Mouse (Mus musculus) T-helper 17 cell (primary cell): ENCODE data around the gene Fndc3a.

ENCODE experiments used
- in situ Hi-C, 2 experiments: fragments of 300-600 bp; cut with MboI, MseI; formaldehyde crosslinking; loops; 1 replicate in 1 of 2; 2 replicates in 1 of 2; pipeline ENCODE4 v1.15.1; 2025; ENCODE audit warnings: high pct_unique_total_duplicates in 2 of 2

Fndc3a gene

DNA sequence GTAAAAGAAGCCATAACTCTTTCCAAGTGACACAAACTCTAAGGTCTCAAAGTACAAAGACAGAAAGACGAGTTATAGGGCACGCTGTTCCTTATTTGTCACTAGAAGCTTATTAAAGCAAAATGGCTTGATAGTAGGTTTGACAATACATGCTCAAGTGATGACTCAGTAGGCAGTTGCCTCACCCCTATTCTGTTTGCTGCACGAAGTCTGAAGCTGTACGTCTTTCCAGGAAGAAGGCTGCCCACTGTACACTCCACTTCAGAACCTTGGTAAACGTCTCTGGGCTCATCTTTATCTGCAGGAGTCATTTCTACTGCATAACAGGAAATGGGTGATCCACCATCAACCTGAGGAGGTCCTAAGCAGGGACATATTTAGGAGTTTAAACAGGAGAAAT is 151.0 kb downstream of the Fndc3a start:
- in situ Hi-C loops, result no loop called here

DNA sequence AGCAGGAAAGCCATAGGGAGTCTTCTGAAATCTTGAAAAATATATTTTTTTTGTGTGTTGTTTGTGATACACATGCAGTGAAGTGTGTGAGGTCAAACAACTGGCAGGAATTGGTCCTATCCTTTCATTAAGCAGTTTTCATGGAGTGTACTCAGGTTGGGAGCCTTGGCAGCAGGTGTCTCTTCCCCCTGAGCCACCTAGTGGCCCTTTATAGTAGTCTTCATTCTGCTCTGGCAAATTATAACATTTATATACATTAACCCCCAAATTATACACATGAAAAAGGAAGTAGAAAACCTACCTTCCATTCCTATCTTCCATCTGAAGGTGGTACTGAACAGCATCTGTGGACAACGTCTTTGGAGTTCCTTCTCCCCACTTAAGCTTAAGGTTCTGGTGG is 154.0 kb downstream of the Fndc3a start:
- in situ Hi-C loops, result no loop called here

DNA sequence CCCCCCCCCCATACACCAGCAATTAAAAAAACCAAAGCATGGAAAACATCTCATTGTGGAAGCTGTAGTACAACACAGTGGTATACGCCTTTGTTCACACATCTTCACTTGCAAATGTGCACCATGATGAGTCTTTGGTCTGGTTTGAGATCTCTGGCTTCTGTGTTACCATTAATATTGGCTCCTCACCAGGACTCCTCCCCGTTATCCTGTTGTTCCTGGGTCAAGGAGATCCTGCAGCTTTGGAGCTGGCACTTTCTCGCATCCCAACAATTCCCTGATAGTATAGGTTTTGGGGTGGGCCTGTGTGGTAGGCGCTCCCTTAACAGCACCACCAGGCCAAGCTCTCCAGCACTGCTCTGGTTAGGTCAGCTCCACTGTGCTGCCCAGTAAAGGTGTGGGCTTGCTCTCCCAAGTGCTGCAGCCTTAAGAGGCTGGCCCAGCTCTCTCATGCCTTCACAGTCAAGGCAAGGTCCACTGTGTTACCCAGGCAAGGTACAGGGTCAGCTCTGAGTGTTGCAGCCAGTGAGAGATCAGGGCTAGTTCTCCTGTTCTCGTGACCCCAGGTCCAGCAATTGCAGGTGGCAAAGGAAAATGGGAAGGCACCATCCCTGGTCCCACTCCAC is 173.3 kb downstream of the Fndc3a start:
- in situ Hi-C loops, result no loop called here

DNA sequence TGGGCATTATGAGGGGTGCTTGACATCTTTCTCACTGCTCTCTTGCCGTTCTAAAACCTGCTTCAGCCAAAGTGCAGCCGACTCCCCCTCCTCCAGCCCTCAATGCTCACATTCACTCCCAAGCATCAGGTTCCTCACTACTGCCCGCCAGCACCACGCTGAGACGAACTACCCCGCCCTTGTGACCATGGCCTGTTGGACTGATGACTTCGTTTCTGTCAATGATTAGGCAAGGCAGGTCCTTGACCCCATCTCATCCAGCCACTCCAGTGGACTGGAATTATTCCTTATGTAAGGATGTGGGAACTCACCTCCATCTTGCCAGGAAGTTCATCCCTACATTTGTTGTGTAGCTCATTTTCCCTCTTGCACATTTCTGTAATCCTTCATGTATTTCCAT is 175.9 kb downstream of the Fndc3a start:
- in situ Hi-C loops, result no loop called here

DNA sequence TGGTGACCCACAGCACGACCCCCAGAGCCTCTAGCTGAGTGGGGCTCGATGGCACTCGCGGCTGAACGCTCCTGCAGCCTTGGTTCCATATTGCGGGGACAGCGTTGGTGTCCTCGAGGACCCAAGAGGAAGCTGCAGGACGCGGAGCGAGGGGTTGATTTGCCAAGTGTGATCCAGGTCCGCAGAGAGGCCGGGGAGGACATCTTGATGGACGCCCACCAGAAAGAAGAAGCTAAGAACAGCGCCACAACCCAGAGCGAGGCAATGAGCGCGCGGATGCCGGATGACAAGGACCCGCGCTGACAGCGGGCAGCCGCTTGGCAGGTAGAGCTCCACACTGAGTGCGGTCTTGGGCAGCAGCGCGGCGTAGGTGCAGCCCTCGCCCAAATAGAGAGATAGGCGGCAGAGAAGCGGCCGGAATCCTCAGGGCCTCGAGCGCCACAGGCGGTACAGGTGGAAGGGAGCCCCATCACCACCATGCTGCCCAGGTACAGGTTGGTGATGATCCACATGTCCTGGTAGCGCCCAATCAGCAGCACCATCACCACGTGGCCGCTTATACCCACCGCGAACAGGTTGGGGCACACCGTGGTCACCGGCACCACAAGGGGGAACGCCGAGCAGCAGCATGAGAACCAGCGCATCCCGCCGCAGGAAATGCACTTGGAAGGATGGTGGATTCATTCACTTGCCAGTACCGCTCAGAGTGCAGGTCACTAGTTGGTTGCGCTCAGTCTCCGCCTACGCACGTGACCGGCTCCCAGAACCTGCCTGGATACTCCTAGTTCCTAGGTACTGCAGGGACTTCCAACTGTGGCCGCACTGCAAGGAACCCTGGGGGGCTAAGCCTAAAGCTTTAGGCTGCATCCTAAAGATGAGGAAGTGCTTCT is 177.5 kb downstream of the Fndc3a start:
- in situ Hi-C loops, result no loop called here

DNA sequence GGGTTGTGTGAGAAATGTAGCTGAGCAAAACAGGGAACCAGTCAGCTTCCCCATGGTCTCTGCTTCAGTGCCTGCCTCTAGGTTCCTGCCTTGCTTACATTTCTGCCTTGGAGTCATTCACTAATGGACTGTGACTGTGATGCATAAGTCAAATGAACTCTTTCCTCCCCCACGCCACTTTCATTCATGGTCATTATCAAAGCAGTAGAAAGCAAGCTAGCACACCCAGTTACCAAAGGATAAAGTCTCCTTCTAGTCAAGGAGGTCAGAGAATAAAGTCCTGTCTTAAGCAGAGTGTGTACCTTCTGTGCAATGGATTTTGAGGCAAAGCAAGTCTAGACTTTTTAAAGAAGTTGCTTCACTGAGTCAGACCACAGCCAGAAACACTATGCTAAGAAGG is 182.7 kb downstream of the Fndc3a start:
- in situ Hi-C loops, result no loop called here

DNA sequence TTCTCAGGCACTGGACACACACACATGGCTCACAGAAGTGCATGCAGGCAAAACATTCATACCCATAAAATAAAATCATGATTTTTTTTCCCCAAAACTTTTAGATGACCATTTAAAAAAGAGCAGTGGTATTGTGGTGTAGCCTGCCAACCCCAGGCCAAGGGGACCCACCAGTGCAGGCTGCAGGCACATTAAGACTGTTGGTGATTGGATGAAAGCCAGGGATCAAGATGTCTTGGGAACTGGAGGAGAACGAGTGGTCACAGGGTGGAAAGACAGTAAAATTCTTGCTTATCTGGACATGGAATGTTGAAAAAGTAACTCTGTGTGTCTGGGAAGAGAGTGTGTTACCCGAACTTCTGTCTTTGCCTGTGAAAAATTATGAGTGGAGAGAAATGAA is 190.2 kb downstream of the Fndc3a start:
- in situ Hi-C loops, result no loop called here

DNA sequence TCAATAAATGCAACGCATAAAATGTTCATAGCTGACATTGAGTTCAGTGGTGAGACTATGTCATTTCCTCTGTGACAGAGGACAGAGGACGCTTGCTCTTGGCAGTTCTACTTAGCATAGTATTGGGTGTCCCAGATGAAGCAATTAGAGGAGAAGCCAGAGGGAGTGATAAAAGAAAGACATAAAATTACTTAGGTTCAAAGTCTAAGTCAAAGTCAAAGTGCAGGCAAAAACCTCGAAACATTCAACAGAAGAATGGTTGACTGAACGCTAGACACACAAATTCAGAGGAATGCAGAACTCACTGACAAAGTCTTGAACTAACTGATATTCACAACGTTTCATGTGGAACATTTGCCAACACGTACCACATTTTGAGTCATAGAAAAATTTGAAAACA is 191.0 kb downstream of the Fndc3a start:
- in situ Hi-C loops, result no loop called here

DNA sequence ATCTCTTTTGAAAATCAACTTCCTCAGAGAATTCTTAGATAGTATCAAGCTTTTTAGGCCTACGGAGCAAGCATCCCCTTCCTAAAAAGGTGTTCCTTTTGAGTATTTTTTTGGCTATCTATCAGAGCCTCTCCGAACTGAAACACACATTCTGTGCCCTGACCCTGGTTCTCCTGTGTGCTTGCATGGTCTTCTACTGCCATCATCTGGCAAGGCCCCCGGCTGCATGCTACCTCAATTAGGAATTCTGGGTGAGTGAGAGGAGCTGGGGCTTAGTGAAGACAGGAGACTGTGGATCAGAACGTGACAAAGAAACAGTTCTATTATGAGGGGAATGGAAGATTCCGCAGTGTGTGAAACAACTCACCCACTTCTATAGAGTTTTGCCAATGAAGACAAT is 193.4 kb downstream of the Fndc3a start:
- in situ Hi-C loops, result no loop called here

DNA sequence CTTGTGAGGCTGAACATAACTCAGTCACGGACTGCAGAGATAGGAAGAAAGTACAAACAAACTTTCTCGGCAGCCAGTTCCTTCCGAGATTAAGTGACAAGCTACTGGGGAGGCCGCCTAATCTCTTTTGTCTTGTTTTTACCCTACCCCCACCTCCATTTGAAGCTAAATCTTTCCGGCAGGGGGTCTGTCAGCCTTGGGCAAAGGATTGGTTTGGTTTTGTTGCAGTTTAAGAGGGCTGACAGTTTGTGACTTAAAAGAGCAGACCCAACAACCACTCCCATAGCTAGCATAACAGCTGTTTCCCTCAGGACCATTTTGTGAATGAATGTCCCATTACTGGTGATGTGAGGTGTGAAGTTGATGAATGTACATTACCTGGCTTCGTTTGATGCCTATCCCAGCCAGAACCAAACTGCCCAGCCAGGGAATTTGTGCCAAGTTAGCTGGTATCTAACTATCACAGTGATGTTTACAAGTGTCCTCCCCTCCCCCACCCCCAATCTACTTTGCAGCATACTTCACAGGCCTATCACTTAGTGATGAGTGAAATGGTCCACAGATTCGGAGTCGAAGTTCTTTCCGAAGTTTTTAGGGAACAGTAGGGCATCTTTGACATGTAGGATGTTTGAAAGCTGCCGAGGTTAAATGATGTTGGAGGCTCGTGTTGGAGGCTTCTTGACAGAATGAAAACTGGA is 202.9 kb downstream of the Fndc3a start:
- in situ Hi-C loops, result no loop called here

DNA sequence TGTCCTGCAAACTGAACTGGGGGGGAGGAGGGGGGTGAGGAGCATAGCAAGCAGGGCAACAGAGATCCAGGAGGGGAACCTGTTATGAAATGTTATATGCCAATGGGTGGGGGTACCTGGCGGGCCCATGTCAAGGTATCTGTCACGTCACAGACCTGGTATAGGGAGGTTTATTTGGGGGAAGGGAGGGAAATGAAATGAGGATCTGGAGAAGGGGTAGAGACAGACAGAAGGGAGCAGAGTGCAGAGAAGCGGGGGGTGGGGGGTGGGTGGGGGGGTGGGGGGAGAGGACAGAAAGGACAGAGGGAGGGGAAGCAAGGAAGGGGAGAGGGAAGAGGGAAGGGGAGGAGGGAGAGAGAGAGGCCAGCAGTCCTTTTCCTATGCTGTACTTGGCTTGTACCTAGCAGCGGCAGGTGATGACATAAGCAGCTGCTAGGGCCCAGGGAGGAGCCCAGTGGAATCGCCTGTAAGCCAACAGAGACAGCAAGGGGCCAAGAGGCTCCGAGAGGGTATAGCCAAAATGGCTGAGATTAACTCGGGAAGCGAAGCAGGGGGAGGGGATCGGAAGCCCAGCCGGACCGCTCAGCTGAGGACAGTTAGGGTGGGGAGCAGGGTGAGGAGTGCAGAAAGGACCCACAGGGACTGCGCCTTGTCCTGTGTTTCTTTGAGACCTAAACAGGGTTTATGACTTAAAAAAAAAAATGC is 203.6 kb downstream of the Fndc3a start:
- in situ Hi-C loops, result no loop called here

DNA sequence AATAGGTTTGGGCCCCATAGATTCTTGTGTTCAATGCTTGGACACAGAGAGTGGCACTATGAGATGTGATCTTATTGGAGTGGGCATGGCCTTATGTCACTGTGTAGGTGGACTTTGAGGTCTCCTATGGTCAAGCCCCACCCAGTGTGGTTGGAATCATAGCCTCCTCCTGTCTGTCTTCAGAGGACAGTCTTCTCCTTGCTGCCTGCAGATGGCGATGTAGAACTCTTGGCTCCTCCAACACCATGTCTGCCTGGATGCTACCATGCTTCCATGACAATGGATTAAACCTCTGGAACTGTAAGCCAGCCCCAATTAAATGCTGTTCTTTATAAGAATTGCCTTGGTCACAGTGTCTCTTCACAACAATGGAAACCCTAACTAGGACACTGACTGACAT is 204.8 kb downstream of the Fndc3a start:
- in situ Hi-C loops, result no loop called here

DNA sequence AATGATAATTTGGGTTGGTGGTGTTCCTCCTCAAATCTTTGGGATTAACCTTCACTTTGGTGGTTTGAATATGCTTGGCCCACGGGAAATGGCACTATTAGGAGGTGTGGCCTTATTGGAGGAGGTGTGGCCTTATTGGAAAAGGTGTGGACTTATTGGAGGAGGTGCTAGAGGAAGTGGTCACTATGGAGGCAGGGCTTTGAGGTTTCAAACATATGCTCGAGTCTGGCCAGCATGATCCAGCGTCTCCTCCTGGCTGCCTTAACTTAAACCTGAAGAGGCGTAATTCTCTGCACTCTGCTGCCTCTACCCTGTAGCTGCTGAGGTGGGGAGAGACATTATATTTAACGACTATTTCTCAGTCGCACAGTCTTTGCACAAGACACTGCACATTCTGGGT is 206.6 kb downstream of the Fndc3a start:
- in situ Hi-C loops, result no loop called here

DNA sequence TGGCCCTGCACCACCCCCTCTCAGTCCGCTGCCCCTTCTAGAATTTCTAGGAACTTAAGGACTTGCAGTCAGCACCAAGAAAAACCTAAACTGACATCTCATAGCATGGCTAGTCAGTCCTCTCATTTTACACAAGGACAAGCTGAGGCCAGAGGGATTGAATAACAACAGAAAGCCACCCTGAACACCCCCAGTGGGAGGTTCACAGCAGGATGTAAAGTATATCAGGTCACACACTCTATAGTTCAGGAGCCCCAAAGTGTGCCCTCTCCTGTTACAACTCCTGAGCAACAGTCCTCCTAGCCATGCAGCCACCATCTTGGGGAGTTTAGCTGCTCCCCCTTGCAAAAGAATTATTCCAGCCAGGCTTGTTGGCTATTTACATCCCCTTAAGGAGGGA is 216.0 kb downstream of the Fndc3a start:
- in situ Hi-C loops, result no loop called here

DNA sequence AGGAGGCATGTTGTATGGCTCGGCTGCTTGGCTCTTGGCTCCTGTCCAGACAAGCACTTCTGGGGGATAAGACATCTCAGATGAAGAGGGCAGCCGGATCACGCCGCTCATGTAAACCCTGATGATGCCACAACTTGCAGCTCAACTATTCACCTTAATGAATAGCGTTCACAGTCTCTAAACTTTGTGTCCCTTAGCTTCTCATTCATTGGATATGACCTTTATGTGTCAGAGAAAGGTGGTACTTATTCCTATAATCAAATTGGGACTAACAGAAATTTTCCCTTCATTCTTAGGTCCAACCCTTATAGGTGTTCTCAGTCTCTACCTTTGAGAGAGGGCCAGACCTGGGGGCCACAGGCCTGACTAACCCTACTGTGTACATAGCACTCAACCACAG is 218.1 kb downstream of the Fndc3a start, which contains the start of gene Gm9195:
TSS of gene Gm9195 (minus strand) at position 101 of the 400 bp plus-strand sequence.
- in situ Hi-C loops, result no loop called here

DNA sequence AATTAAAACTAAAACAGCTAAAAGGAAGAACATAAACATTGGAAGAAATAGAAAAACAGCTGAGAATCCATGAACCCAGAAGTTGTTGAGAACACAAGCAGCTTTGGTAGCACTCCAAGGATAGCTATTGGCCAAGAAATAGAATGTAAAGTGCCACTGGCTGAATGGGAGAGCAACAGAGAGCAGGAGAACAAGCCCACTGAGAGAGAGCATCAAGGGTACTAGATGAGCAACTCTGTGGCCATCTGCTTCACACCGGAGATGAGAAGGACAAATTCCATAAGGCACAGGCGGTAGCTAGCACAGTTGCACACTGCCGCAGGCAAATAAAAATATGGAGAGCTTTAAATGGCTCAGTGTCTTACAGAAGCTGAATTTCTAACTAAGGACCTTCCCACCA is 219.4 kb downstream of the Fndc3a start:
- in situ Hi-C loops, result no loop called here
